In the genomic region with DNA sequence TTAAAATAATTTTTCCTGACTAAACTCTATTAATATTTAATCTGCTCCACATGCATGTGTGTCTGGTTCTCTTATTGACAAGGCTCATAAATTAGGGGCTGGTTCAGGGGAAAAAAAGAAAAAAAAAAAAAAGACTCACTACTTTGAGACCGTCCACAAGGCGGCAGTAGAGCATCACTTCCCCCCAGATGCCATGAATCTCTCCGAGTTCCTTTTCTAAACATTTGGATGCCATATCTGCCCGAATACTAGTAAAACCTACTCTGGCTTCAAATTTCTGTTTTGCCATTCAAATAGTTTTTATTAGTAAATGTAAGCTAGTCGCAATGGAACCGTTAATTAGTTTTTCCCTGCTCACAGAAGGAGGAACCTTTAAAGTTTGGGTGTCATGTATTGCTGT, we compare ENCODE assay signal across 9 mouse cellular contexts.
DNase-seq lines count a peak whose midpoint lies in the region; ATAC-seq lines count a peak whose summit lies in the region.
"Had no signal": no experiment of that assay in that cellular context is flagged by ENCODE, and none has a peak within 500 bp of the region (broad histone marks: within the 10 kb centered on the region; RNA-seq: fewer than 3 reads in every experiment).

No protein-coding gene starts in this region.

- DNase-seq in hindbrain, embryonic 10.5 days (ENCODE audit: low spot score), result peak; percentile 61
- peak; percentile 61 for DNase-seq in adrenal gland, postnatal 25 days
- peak; percentile 45 for DNase-seq in layer of hippocampus, adult 9-10 months (ENCODE audit: low spot score)
- DNase-seq in thymus, postnatal 36 days, result peak; percentile 40 to 54

- peaks cover 23% of the 10 kb centered on the region for H3K4me1 ChIP-seq in hindbrain, embryonic 10.5 days (replicated peaks)
- H3K4me1 ChIP-seq in hindbrain, embryonic 13.5 days (replicated peaks), result peaks cover 17% of the 10 kb centered on the region
- H3K4me1 ChIP-seq in forebrain, embryonic 16.5 days (replicated peaks; ENCODE audit: control insufficient read depth, insufficient read depth, low read length), result peaks cover 9% of the 10 kb centered on the region

- no peak overlapping the region for H3K27ac ChIP-seq in hindbrain, embryonic 10.5 days
- no peak overlapping the region for H3K27ac ChIP-seq in hindbrain, embryonic 13.5 days
- H3K27ac ChIP-seq in forebrain, embryonic 16.5 days (ENCODE audit: low read length), result no peak overlapping the region
- H3K27ac ChIP-seq: embryonic facial prominence, embryonic 13.5 days had no signal

- no peak for ATAC-seq in hindbrain, embryonic 13.5 days (ENCODE audit: low FRiP score)
- peak; percentile 79 for ATAC-seq in CD4-positive, CD25-positive, alpha-beta regulatory T cell, adult 4 months
- peak; percentile 36; the same call in 1 of the 2 replicates for ATAC-seq in forebrain, embryonic 16.5 days
- peak; percentile 70 for ATAC-seq in megakaryocyte, adult 5-6 weeks (ENCODE audit: poor library complexity, severe bottlenecking)

- no peaks in the 10 kb centered on the region for H3K36me3 ChIP-seq in hindbrain, embryonic 10.5 days
- no peaks in the 10 kb centered on the region for H3K36me3 ChIP-seq in hindbrain, embryonic 13.5 days
- H3K36me3 ChIP-seq in forebrain, embryonic 16.5 days (ENCODE audit: control insufficient read depth, insufficient read depth), result no peaks in the 10 kb centered on the region
- H3K36me3 ChIP-seq: embryonic facial prominence, embryonic 13.5 days had no signal

- H3K9ac ChIP-seq in hindbrain, embryonic 13.5 days, result no peak overlapping the region
- no peak overlapping the region for H3K9ac ChIP-seq in forebrain, embryonic 16.5 days (replicated peaks; ENCODE audit: low read depth, low read length)
- H3K9ac ChIP-seq: embryonic facial prominence, embryonic 13.5 days had no signal

- H3K27me3 ChIP-seq in hindbrain, embryonic 10.5 days (ENCODE audit: insufficient read depth, poor library complexity, severe bottlenecking), result peaks cover 27% of the 10 kb centered on the region
- peaks cover 48% of the 10 kb centered on the region for H3K27me3 ChIP-seq in hindbrain, embryonic 13.5 days
- no peaks in the 10 kb centered on the region; the same call in 1 of the 2 replicates for H3K27me3 ChIP-seq in forebrain, embryonic 16.5 days (replicated peaks; ENCODE audit: control insufficient read depth, insufficient read depth, low read length)

- no peak overlapping the region for H3K4me2 ChIP-seq in hindbrain, embryonic 13.5 days
- H3K4me2 ChIP-seq in forebrain, embryonic 16.5 days (ENCODE audit: low read length), result no peak overlapping the region
- H3K4me2 ChIP-seq: embryonic facial prominence, embryonic 13.5 days had no signal

- no peak overlapping the region for H3K4me3 ChIP-seq in hindbrain, embryonic 10.5 days
- H3K4me3 ChIP-seq in hindbrain, embryonic 13.5 days, result no peak overlapping the region
- H3K4me3 ChIP-seq in forebrain, embryonic 16.5 days (replicated peaks; ENCODE audit: low read length), result no peak overlapping the region
- H3K4me3 ChIP-seq: embryonic facial prominence, embryonic 13.5 days had no signal

- H3K9me3 ChIP-seq in hindbrain, embryonic 10.5 days, result no peaks in the 10 kb centered on the region
- H3K9me3 ChIP-seq in hindbrain, embryonic 13.5 days, result no peaks in the 10 kb centered on the region
- no peaks in the 10 kb centered on the region for H3K9me3 ChIP-seq in forebrain, embryonic 16.5 days (ENCODE audit: control insufficient read depth, low read length)
- H3K9me3 ChIP-seq: embryonic facial prominence, embryonic 13.5 days had no signal

- WGBS in hindbrain, embryonic 10.5 days, result 12% methylated on average over 6 of the region's 6 CpGs
- 11% methylated on average over 6 of the region's 6 CpGs for WGBS in hindbrain, embryonic 13.5 days
- WGBS in forebrain, embryonic 16.5 days, result 4% methylated on average over 6 of the region's 6 CpGs
